Mouse (Mus musculus) erythroblast, embryonic 14.5 days (primary cell): ENCODE results near the gene Tnfrsf8.

Experiments
- GATA1 ChIP-seq: IDR thresholded peaks from 2 replicates; pipeline ENCODE4 v1.6.1; 2012; ENCODE audit warnings: low read length, inconsistent platforms, mixed read lengths
- TAL1 ChIP-seq: IDR thresholded peaks from 3 replicates; pipeline ENCODE4 v1.6.1; 2012; ENCODE audit warnings: low read length, inconsistent platforms, mixed read lengths

GRCm38 (mm10) chr4:145284675-145285074, 30.3 kb downstream of the Tnfrsf8 start:
- TF ChIP-seq GATA1 (no peak), TAL1 (no peak)
